Mouse (Mus musculus) liver, embryonic 14.5 days (tissue): ENCODE measurements around the gene Prrt3. TPM values are rescaled to one million over a fixed set of nuclear protein-coding genes. Genes with fewer than 3 reads are reported as not detected.

Experiments
- ATAC-seq: fragments of 200-750 bp; cut with Nextera tagmentation; 2 replicates; pipeline ENCODE4 v1.8.0; 2017; ENCODE audit warnings: moderate number of reproducible peaks, mild to moderate bottlenecking, moderate library complexity; ENCODE audit not compliant: insufficient read depth
- DNase-seq, 3 experiments: peaks; one replicate each; pipeline ENCODE4 v3.0.0-alpha.2; 2012 to 2013; ENCODE audit warnings: low read depth in 3 of 3, low spot score in 3 of 3
- H3K27ac ChIP-seq: fragments of 300-500 bp; sonication (generic); 2 replicates; pipeline ENCODE4 v1.5.1; 2014; ENCODE audit warnings: moderate library complexity, mild to moderate bottlenecking, control low read depth, inconsistent platforms
- H3K27me3 ChIP-seq: fragments of 300-500 bp; sonication (generic); 2 replicates; pipeline ENCODE4 v1.6.1; 2014; ENCODE audit warnings: mild to moderate bottlenecking, low read length, moderate library complexity; ENCODE audit not compliant: control insufficient read depth, insufficient read depth
- H3K36me3 ChIP-seq: fragments of 300-500 bp; sonication (generic); replicated peaks from 2 replicates; pipeline ENCODE4 v1.6.1; 2014; ENCODE audit warnings: low read depth; ENCODE audit not compliant: control insufficient read depth, insufficient read depth
- H3K4me1 ChIP-seq, 2 experiments: fragments of 200-500 bp in 1 of 2; fragments of 300-500 bp in 1 of 2; sonication (generic) in 1 of 2; replicated peaks; 2 replicates each; pipeline ENCODE4 v1.6.1; 2012 to 2014; ENCODE audit warnings: antibody characterized with exemption in 1 of 2, inconsistent platforms in 1 of 2, low read length in 1 of 2; ENCODE audit not compliant: control insufficient read depth in 2 of 2, insufficient read depth in 2 of 2
- H3K4me2 ChIP-seq: fragments of 300-500 bp; sonication (generic); 2 replicates; pipeline ENCODE4 v1.6.1; 2014; ENCODE audit warnings: low read depth, mild to moderate bottlenecking, control low read depth, moderate library complexity
- H3K4me3 ChIP-seq, 2 experiments: fragments of 200-500 bp in 1 of 2; fragments of 300-500 bp in 1 of 2; sonication (generic) in 1 of 2; 2 replicates each; pipeline ENCODE4 v1.5.1; 2012 to 2014; ENCODE audit warnings: low read depth in 2 of 2, low read length in 2 of 2, mild to moderate bottlenecking in 2 of 2, control low read depth in 1 of 2, inconsistent platforms in 1 of 2, moderate library complexity in 1 of 2; ENCODE audit not compliant: insufficient read depth in 1 of 2
- H3K9ac ChIP-seq: fragments of 300-500 bp; sonication (generic); replicated peaks from 2 replicates; pipeline ENCODE4 v1.6.1; 2014; ENCODE audit warnings: mild to moderate bottlenecking, control low read depth, moderate library complexity
- H3K9me3 ChIP-seq: fragments of 300-500 bp; sonication (generic); 2 replicates; pipeline ENCODE4 v1.6.1; 2016; ENCODE audit warnings: low read length, mixed read lengths; ENCODE audit not compliant: control insufficient read depth
- CTCF ChIP-seq: IDR thresholded peaks from 2 replicates; pipeline ENCODE4 v1.5.1; 2016; ENCODE audit warnings: antibody characterized with exemption, low read depth, control low read depth
- EP300 ChIP-seq: IDR thresholded peaks from 2 replicates; pipeline ENCODE4 v1.6.1; 2016; ENCODE audit warnings: antibody characterized with exemption, low read depth
- WGBS: fragments of 180-500 bp; shearing (Covaris S2); extraction: QIAGEN DNeasy Blood & Tissue Kit; methylation state at CpG from one replicate; pipeline ENCODE4 v1.1.7; 2014; ENCODE audit not compliant: insufficient replicate concordance; 5-methylcytosine and 5-hydroxymethylcytosine counted together
- polyA plus RNA-seq, 2 experiments: library from polyadenylated mRNA; depleted of rRNA in 1 of 2; stranded (reverse) in 1 of 2; unstranded in 1 of 2; fragments of >200 nt; fragmentation: Nextera tagmentation in 1 of 2; extraction: Ambion mirVana in 1 of 2; gene quantifications; 2 replicates each; pipeline versions ENCODE4 v1.2.1 to v1.2.3; 2012 to 2014

The Prrt3 gene
- polyA plus RNA-seq, 2 experiments = not detected

DNA sequence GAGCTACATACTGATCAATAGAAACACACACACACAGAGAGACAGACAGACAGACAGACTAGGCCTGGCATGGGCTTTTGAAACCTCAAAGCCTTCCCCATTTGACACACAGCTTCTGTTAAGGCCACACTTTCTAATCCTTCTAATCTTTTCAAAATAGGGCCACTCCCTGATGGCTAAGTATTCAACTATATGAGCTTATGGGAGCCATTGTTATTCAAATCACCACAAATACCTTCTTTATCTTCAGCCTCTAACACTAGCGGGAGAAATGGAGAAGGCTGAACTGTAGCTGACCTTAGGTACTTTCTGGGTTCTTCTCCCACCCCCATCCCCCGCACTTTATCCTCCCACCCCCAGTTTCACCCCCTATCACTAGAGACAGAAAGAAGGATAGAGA is 1.1 kb upstream of the Prrt3 start:
- WGBS = 61% methylated on average over 2 of the region's 2 CpGs
- H3K4me2 ChIP-seq = no peak overlapping the region
- TF ChIP-seq CTCF = no peak
- no peak for TF ChIP-seq EP300
- ATAC-seq (no peak), DNase-seq (no peak)
- H3K9me3 ChIP-seq = no peaks in the 10 kb centered on the region
- no peak overlapping the region for H3K9ac ChIP-seq
- H3K4me1 ChIP-seq = no peaks in the 10 kb centered on the region
- no peak overlapping the region for H3K27ac ChIP-seq
- no peak overlapping the region for H3K4me3 ChIP-seq
- H3K27me3 ChIP-seq = peaks cover 19% of the 10 kb centered on the region
- H3K36me3 ChIP-seq = no peaks in the 10 kb centered on the region

DNA sequence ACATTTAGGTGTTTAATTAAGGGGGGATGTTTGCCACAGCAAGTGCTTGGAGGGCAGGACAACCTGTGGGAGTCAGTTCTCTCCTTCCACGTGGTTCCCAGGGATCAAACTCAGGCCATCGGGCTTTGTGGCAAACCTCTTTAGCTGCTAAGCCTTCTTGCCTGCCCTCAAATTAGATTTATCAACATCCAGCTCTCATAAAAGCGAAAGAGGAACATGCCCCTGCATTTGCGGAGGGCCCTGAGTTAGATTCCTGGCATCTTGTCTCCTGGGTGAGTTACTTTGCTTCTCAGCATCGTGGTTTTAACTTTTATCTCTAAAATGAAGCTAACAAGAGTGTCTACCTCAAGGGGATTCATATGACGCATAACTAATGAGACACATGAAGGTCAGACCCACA is 2.4 kb downstream of the Prrt3 start:
- 39% methylated on average over 6 of the region's 6 CpGs for WGBS

GRCm38 (mm10) chr6:113495071-113495675 is 6.6 kb downstream of the Prrt3 start:
- Histone ChIP-seq H3K4me2 (peak overlapping the region; percentile 75), H3K9me3 (no peaks in the 10 kb centered on the region), H3K27ac (no peak overlapping the region), H3K9ac (no peak overlapping the region), H3K27me3 (peaks cover 12% of the 10 kb centered on the region), H3K4me1 (no peaks in the 10 kb centered on the region), H3K4me3 (peak overlapping the region in 1 of 2 experiments; percentile 51; a peak in 2 of 4 replicates), H3K36me3 (no peaks in the 10 kb centered on the region)
- TF ChIP-seq CTCF (no peak), EP300 (no peak)
- DNase-seq = no peak
- 40% methylated on average over 28 of the region's 28 CpGs for WGBS
- no peak for ATAC-seq

More for the DNA sequence above, 2.4 kb downstream of the Prrt3 start:
- peaks cover 30% of the 10 kb centered on the region for H3K27me3 ChIP-seq
- H3K4me1 ChIP-seq = no peaks in the 10 kb centered on the region
- H3K4me3 ChIP-seq = no peak overlapping the region
- H3K36me3 ChIP-seq = no peaks in the 10 kb centered on the region
- no peaks in the 10 kb centered on the region for H3K9me3 ChIP-seq
- TF ChIP-seq CTCF (no peak), EP300 (no peak)
- H3K9ac ChIP-seq = no peak overlapping the region
- no peak overlapping the region for H3K4me2 ChIP-seq
- DNase-seq = no peak
- ATAC-seq = no peak
- H3K27ac ChIP-seq = no peak overlapping the region

DNA sequence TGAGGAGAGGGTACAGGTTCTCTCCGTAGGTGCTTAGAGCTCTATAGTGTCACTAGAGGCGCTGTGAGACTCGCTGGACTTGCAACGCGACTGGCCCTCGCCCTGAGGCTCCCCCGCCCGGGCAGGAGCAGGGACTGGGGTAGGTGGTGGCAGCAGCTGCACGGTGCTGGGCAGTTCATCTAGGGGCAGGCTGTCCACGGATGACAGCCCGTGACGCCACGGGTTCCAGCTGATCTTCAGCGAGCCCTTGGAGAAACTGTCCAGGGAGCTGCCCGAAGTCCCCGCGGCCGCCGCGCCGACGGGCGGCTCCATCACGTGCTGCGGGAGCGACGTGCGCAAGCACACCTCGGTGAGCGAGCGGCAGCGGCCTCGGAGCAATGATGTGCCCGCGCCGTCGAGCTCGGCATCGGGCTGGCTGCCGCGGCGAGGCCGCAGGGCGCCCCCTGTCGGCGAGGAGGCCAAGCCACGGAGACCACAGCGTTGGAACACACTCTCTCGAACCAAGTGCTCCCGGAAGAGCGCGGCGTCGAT is 7.4 kb downstream of the Prrt3 start:
- H3K36me3 ChIP-seq = no peaks in the 10 kb centered on the region
- WGBS = 1% methylated on average over 54 of the region's 54 CpGs
- H3K4me3 ChIP-seq = peak overlapping the region; percentile 16 to 51
- no peaks in the 10 kb centered on the region for H3K4me1 ChIP-seq
- H3K9me3 ChIP-seq = no peaks in the 10 kb centered on the region
- TF ChIP-seq EP300 (no peak), CTCF (peak; percentile 70)
- peak overlapping the region; percentile 34; the same call in 1 of the 2 replicates for H3K9ac ChIP-seq
- DNase-seq (peak; percentile 36 to 55 (median 47)), ATAC-seq (peak; percentile 75)
- H3K4me2 ChIP-seq = peak overlapping the region; percentile 75
- H3K27ac ChIP-seq = no peak overlapping the region
- H3K27me3 ChIP-seq = peaks cover 12% of the 10 kb centered on the region

DNA sequence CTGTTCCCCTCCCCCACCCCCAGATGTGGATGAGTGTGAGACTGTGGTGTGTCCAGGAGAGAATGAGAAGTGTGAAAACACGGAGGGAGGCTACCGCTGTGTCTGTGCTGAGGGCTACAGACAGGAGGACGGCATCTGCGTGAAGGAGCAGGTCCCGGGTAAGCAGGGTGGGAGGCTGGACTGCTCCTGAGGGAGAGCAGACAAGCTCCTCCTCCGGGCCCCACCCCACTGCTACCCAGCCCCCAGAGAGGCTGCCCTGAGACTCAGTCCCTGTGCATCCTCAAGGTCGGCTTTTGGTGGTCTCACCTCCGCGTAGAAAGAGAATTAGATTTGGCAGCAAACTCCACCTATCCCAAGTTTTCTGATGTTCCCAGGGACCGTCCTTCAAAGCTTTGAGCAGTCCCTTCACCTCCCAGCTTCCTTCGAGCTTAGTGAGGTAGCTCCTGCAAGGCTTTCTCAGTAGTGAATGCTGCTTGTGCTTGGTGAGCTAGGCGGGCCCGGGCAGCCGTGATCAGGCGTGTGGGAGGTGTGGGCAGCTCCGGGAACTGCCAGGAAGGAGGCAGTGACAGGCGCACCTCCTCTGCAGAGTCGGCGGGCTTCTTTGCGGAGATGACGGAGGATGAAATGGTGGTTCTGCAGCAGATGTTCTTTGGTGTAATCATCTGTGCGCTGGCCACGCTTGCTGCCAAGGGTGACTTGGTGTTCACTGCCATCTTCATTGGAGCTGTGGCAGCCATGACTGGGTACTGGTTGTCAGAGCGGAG is 9.4 kb downstream of the Prrt3 start:
- WGBS = 75% methylated on average over 24 of the region's 24 CpGs
- H3K27me3 ChIP-seq = peaks cover 12% of the 10 kb centered on the region

More for the DNA sequence above, 9.4 kb downstream of the Prrt3 start:
- peaks cover 3 to 5% of the 10 kb centered on the region in 2 experiments; a peak in 3 of 4 replicates for H3K4me1 ChIP-seq
- no peak overlapping the region for H3K4me2 ChIP-seq
- ATAC-seq (no peak), DNase-seq (no peak)
- no peak for TF ChIP-seq CTCF
- TF ChIP-seq EP300 = no peak
- no peak overlapping the region for H3K4me3 ChIP-seq
- no peaks in the 10 kb centered on the region for H3K36me3 ChIP-seq
- no peaks in the 10 kb centered on the region for H3K9me3 ChIP-seq
- H3K9ac ChIP-seq = no peak overlapping the region
- no peak overlapping the region for H3K27ac ChIP-seq
